8 mouse cellular contexts compared by ENCODE assay signal in the genomic region with DNA sequence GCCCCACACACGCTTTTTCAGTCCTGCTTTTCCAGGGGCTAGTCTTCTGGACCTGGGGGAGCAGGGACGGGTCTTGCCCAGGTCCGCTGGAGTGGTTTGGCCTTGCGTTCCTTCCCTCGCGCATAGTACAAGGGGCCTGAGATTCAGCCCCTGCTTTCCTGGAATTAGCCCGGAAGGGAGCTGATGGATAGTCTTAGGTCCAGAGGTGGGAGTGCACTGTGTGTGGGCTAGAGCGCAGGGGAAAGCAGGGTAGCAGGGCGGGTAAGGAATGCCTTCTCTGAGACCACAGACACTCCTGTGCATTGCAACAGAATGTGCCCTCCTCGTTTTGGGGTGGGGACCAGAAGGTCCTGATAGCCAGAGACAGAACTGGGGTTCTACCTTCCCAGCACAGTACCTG. TPM values are rescaled to one million over a fixed set of nuclear protein-coding genes. Genes with fewer than 3 reads are reported as not detected.
DNase-seq lines count a peak whose midpoint lies in the region; ATAC-seq and TF ChIP-seq lines count a peak whose summit lies in the region.

No protein-coding gene starts in this region.

- peak overlapping the region; percentile 66 for H3K4me2 ChIP-seq in forebrain, postnatal 0 days (ENCODE audit: low read depth)
- H3K4me2 ChIP-seq in liver, postnatal 0 days (ENCODE audit: low read depth, low read length) = peak overlapping the region; percentile 87

- H3K4me3 ChIP-seq in heart, embryonic 10.5 days = peak overlapping the region; percentile 84
- peak overlapping the region; percentile 53 for H3K4me3 ChIP-seq in forebrain, postnatal 0 days (ENCODE audit: low read depth, low read length)
- H3K4me3 ChIP-seq in liver, postnatal 0 days (ENCODE audit: low read depth, low read length) = no peak overlapping the region

- intact Hi-C loops in heart, postnatal 36 days (cut with DNase I) = no loop called here

- ATAC-seq in forebrain, postnatal 0 days = peak; percentile 1; the same call in 1 of the 2 replicates
- ATAC-seq in liver, postnatal 0 days = no peak

- no peak for TF ChIP-seq EP300 in liver, postnatal 0 days (IDR thresholded peaks at IDR 0.05; ENCODE audit: low read depth)

- TF ChIP-seq CTCF in forebrain, postnatal 0 days (IDR thresholded peaks at IDR 0.05; ENCODE audit: low read depth) = no peak
- TF ChIP-seq CTCF in liver, postnatal 0 days (IDR thresholded peaks at IDR 0.05; ENCODE audit: low read depth) = no peak

- 39% methylated on average over 10 of the region's 10 CpGs for WGBS in heart, embryonic 10.5 days
- 44% methylated on average over 10 of the region's 10 CpGs for WGBS in forebrain, postnatal 0 days
- 55% methylated on average over 10 of the region's 10 CpGs for WGBS in liver, postnatal 0 days (ENCODE audit: insufficient replicate concordance)

- no peaks in the 10 kb centered on the region for H3K27me3 ChIP-seq in heart, embryonic 10.5 days (ENCODE audit: insufficient read depth, poor library complexity, severe bottlenecking)
- H3K27me3 ChIP-seq in forebrain, postnatal 0 days (ENCODE audit: insufficient read depth, low read length) = no peaks in the 10 kb centered on the region
- H3K27me3 ChIP-seq in liver, postnatal 0 days (ENCODE audit: insufficient read depth, low read length) = no peaks in the 10 kb centered on the region

- H3K9me3 ChIP-seq in heart, embryonic 10.5 days = no peaks in the 10 kb centered on the region; the same call in 1 of the 2 replicates
- H3K9me3 ChIP-seq in forebrain, postnatal 0 days (ENCODE audit: low read length) = no peaks in the 10 kb centered on the region
- H3K9me3 ChIP-seq in liver, postnatal 0 days (ENCODE audit: low read length) = no peaks in the 10 kb centered on the region

- peaks cover 25% of the 10 kb centered on the region for H3K36me3 ChIP-seq in heart, embryonic 10.5 days
- peaks cover 6% of the 10 kb centered on the region for H3K36me3 ChIP-seq in forebrain, postnatal 0 days (ENCODE audit: insufficient read depth)
- H3K36me3 ChIP-seq in liver, postnatal 0 days (replicated peaks; ENCODE audit: insufficient read depth, low read length) = peaks cover 11% of the 10 kb centered on the region

- peaks cover 73% of the 10 kb centered on the region for H3K4me1 ChIP-seq in heart, embryonic 10.5 days
- peaks cover 20% of the 10 kb centered on the region for H3K4me1 ChIP-seq in forebrain, postnatal 0 days (ENCODE audit: insufficient read depth)
- H3K4me1 ChIP-seq in liver, postnatal 0 days (ENCODE audit: insufficient read depth) = peaks cover 22% of the 10 kb centered on the region

- no peak for DNase-seq in heart, embryonic 10.5 days (ENCODE audit: low spot score)
- no peak for DNase-seq in heart, postnatal 36 days
- peak; percentile 56 for DNase-seq in ES-CJ7 (ENCODE audit: low read depth, low spot score)
- DNase-seq in forebrain, postnatal 0 days = no peak
- no peak for DNase-seq in liver, postnatal 0 days
- no peak for DNase-seq in urinary bladder, adult 18-20 months (ENCODE audit: low spot score in 2 of 2)
- no peak for DNase-seq in ovary, adult 18-20 months (ENCODE audit: low spot score)
- DNase-seq in left cerebral cortex, adult 8-10 months (ENCODE audit: low spot score in 2 of 2) = no peak

- peak overlapping the region; percentile 93 for H3K27ac ChIP-seq in heart, embryonic 10.5 days
- peak overlapping the region; percentile 36 for H3K27ac ChIP-seq in forebrain, postnatal 0 days (ENCODE audit: low read depth, low read length)
- 0 out of 2 replicates have a peak overlapping the region, but pooled peaks have one; percentile 9 for H3K27ac ChIP-seq in liver, postnatal 0 days (ENCODE audit: low read depth)

- peak overlapping the region; percentile 61 for H3K9ac ChIP-seq in forebrain, postnatal 0 days
- H3K9ac ChIP-seq in liver, postnatal 0 days (replicated peaks) = peak overlapping the region; percentile 86; the same call in 1 of the 2 replicates

RNA-seq across cellular contexts. Expression of gene Aprt, which starts 0.4 kb away (rescaled TPM):
- 318 and 361 TPM in 2 replicates for polyA plus RNA-seq in heart, embryonic 10.5 days (2016; fragmentation: Nextera tagmentation; extraction: Ambion mirVana)
- 10 to 100 TPM; 29.8 to 38.9 TPM for total RNA-seq in heart, postnatal 36 days (2021)
- 132 and 163 TPM in 2 replicates for total RNA-seq in forebrain, postnatal 0 days (2014; rRNA removed)
- polyA plus RNA-seq in forebrain, postnatal 0 days (2015; fragmentation: Nextera tagmentation; extraction: Ambion mirVana) = 226 and 260 TPM in 2 replicates
- polyA plus RNA-seq in liver, postnatal 0 days (2015; fragmentation: Nextera tagmentation; extraction: Ambion mirVana) = 223 and 249 TPM in 2 replicates
- total RNA-seq in left cerebral cortex, adult 8-10 months (2022) = 10 to 100 TPM; 52.8 to 60.2 (median 57.6) TPM

RNA-seq across cellular contexts. Expression of gene Cdt1, which starts 9.3 kb away (rescaled TPM):
- polyA plus RNA-seq in heart, embryonic 10.5 days (2016; fragmentation: Nextera tagmentation; extraction: Ambion mirVana) = 47.6 TPM in 2 replicates
- total RNA-seq in heart, postnatal 36 days (2021) = 1 to 10 TPM; 2.4 to 2.5 TPM
- total RNA-seq in forebrain, postnatal 0 days (2014; rRNA removed) = 11.5 and 14.9 TPM in 2 replicates
- polyA plus RNA-seq in forebrain, postnatal 0 days (2015; fragmentation: Nextera tagmentation; extraction: Ambion mirVana) = 6.1 and 6.5 TPM in 2 replicates
- 19.8 and 23.7 TPM in 2 replicates for polyA plus RNA-seq in liver, postnatal 0 days (2015; fragmentation: Nextera tagmentation; extraction: Ambion mirVana)
- 1 to 10 TPM; 4.1 to 5.0 (median 4.4) TPM for total RNA-seq in left cerebral cortex, adult 8-10 months (2022)

RNA-seq across cellular contexts. Expression of gene Piezo1, which starts 26.0 kb away (rescaled TPM):
- 23.7 and 29.3 TPM in 2 replicates for polyA plus RNA-seq in heart, embryonic 10.5 days (2016; fragmentation: Nextera tagmentation; extraction: Ambion mirVana)
- total RNA-seq in heart, postnatal 36 days (2021) = 10 to 100 TPM; 18.8 to 21.6 TPM
- total RNA-seq in forebrain, postnatal 0 days (2014; rRNA removed) = 11.6 and 15.1 TPM in 2 replicates
- 1.2 and 1.4 TPM in 2 replicates for polyA plus RNA-seq in forebrain, postnatal 0 days (2015; fragmentation: Nextera tagmentation; extraction: Ambion mirVana)
- polyA plus RNA-seq in liver, postnatal 0 days (2015; fragmentation: Nextera tagmentation; extraction: Ambion mirVana) = 2.6 and 3.4 TPM in 2 replicates
- total RNA-seq in left cerebral cortex, adult 8-10 months (2022) = 1 to 10 TPM; 5.6 to 6.7 (median 6.1) TPM

RNA-seq across cellular contexts. Expression of gene Galns, which starts 34.1 kb away (rescaled TPM):
- 8.1 and 11.9 TPM in 2 replicates for polyA plus RNA-seq in heart, embryonic 10.5 days (2016; fragmentation: Nextera tagmentation; extraction: Ambion mirVana)
- 1 to 10 TPM; 3.1 to 3.5 TPM for total RNA-seq in heart, postnatal 36 days (2021)
- 8.8 and 12.8 TPM in 2 replicates for total RNA-seq in forebrain, postnatal 0 days (2014; rRNA removed)
- 6.0 and 8.4 TPM in 2 replicates for polyA plus RNA-seq in forebrain, postnatal 0 days (2015; fragmentation: Nextera tagmentation; extraction: Ambion mirVana)
- 6.8 and 6.9 TPM in 2 replicates for polyA plus RNA-seq in liver, postnatal 0 days (2015; fragmentation: Nextera tagmentation; extraction: Ambion mirVana)
- total RNA-seq in left cerebral cortex, adult 8-10 months (2022) = 10 to 100 TPM in 3 of 4 experiments, 1 to 10 TPM in 1; 9.3 to 11.5 (median 10.9) TPM

RNA-seq across cellular contexts. Expression of gene Trappc2l, which starts 34.3 kb away (rescaled TPM):
- 52.9 and 67.4 TPM in 2 replicates for polyA plus RNA-seq in heart, embryonic 10.5 days (2016; fragmentation: Nextera tagmentation; extraction: Ambion mirVana)
- 10 to 100 TPM; 65.8 to 67.9 TPM for total RNA-seq in heart, postnatal 36 days (2021)
- 15.3 and 31.8 TPM in 2 replicates for total RNA-seq in forebrain, postnatal 0 days (2014; rRNA removed)
- polyA plus RNA-seq in forebrain, postnatal 0 days (2015; fragmentation: Nextera tagmentation; extraction: Ambion mirVana) = 137 and 157 TPM in 2 replicates
- polyA plus RNA-seq in liver, postnatal 0 days (2015; fragmentation: Nextera tagmentation; extraction: Ambion mirVana) = 29.3 and 30.7 TPM in 2 replicates
- total RNA-seq in left cerebral cortex, adult 8-10 months (2022) = 10 to 100 TPM; 73.8 to 84.5 (median 76.0) TPM

Comparison
In these comparisons a context has a peak if more than half of its experiments do, and no peak if none do; other contexts are left out.
1. H3K27ac ChIP-seq: peak in every context shown above with its lines; median percentile 93 in heart, embryonic 10.5 days; 36 in forebrain, postnatal 0 days; 9 in liver, postnatal 0 days.